Mouse (Mus musculus) kidney, embryonic 14.5 days (tissue): ENCODE results near the gene Nav3. TPM values are rescaled to one million over a fixed set of nuclear protein-coding genes. Genes with fewer than 3 reads are reported as not detected.

ENCODE experiments used
- ATAC-seq: fragments of 200-750 bp; cut with Nextera tagmentation; 2 replicates; pipeline ENCODE4 v1.8.0; 2017; ENCODE audit warnings: moderate number of reproducible peaks, mild to moderate bottlenecking, moderate TSS enrichment, moderate library complexity; ENCODE audit not compliant: low FRiP score, low TSS enrichment
- H3K27ac ChIP-seq: fragments of 300-500 bp; sonication (generic); 2 replicates; pipeline ENCODE4 v1.5.1; 2014; ENCODE audit warnings: low read depth, mild to moderate bottlenecking, low read length, moderate library complexity, mixed read lengths
- H3K27me3 ChIP-seq: fragments of 300-500 bp; sonication (generic); 2 replicates; pipeline ENCODE4 v1.6.1; 2014; ENCODE audit warnings: mild to moderate bottlenecking, low read length; ENCODE audit not compliant: control insufficient read depth, insufficient read depth
- H3K36me3 ChIP-seq: fragments of 300-500 bp; sonication (generic); 2 replicates; pipeline ENCODE4 v1.6.1; 2014; ENCODE audit warnings: low read length, mixed read lengths; ENCODE audit not compliant: control insufficient read depth, insufficient read depth
- H3K4me1 ChIP-seq: fragments of 300-500 bp; sonication (generic); 2 replicates; pipeline ENCODE4 v1.6.1; 2014; ENCODE audit warnings: low read length, mixed read lengths; ENCODE audit not compliant: control insufficient read depth, insufficient read depth
- H3K4me2 ChIP-seq: fragments of 300-500 bp; sonication (generic); replicated peaks from 2 replicates; pipeline ENCODE4 v1.6.1; 2014; ENCODE audit warnings: low read depth, mild to moderate bottlenecking, low read length
- H3K4me3 ChIP-seq: fragments of 300-500 bp; sonication (generic); 2 replicates; pipeline ENCODE4 v1.5.1; 2014; ENCODE audit warnings: mild to moderate bottlenecking, low read length
- H3K9ac ChIP-seq: fragments of 300-500 bp; sonication (generic); 2 replicates; pipeline ENCODE4 v1.6.1; 2014; ENCODE audit warnings: low read depth, mild to moderate bottlenecking, low read length, moderate library complexity
- H3K9me3 ChIP-seq: fragments of 300-500 bp; sonication (generic); 2 replicates; pipeline ENCODE4 v1.6.1; 2016; ENCODE audit warnings: low read length; ENCODE audit not compliant: control insufficient read depth
- WGBS: fragments of 180-500 bp; shearing (Covaris S2); extraction: QIAGEN DNeasy Blood & Tissue Kit; methylation state at CpG from one replicate; pipeline ENCODE4 v1.1.7; 2014; 5-methylcytosine and 5-hydroxymethylcytosine counted together
- polyA plus RNA-seq: library from polyadenylated mRNA; unstranded; fragments of >200 nt; fragmentation: Nextera tagmentation; extraction: Ambion mirVana; gene quantifications from 2 replicates; pipeline ENCODE4 v1.2.1, GENCODE M21; 2014

Nav3 gene
- polyA plus RNA-seq, 1 experiment from 2014 or later, result 5.0 TPM

DNA sequence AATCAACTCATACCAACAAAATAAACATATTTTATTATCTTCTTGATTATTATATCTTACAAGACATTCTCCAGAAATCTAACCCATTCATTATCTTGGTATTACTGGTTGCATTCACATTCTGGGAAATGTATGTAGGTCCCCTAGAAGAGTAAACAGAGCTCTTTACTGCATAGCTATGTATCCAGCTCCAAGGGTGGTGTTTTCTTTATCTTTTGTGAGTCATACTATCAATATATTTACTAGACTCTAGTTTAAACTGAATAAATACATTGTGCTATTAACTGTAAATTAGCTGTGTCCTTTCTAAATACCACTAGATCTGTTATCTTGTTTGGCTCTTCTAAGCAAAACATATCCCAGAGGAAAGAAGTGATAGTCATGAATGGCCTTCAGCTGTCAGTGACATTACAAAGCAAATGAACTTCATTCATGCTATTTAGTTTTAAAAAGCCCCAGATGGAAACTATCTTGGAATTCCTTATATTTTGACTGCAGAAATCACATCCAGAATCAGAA lies 580.6 kb downstream of the Nav3 start:
- Histone ChIP-seq H3K36me3 (no peaks in the 10 kb centered on the region), H3K27ac (no peak overlapping the region), H3K9ac (no peak overlapping the region), H3K9me3 (no peaks in the 10 kb centered on the region), H3K4me2 (no peak overlapping the region), H3K4me1 (no peaks in the 10 kb centered on the region), H3K4me3 (no peak overlapping the region), H3K27me3 (no peaks in the 10 kb centered on the region)
- no peak for ATAC-seq

DNA sequence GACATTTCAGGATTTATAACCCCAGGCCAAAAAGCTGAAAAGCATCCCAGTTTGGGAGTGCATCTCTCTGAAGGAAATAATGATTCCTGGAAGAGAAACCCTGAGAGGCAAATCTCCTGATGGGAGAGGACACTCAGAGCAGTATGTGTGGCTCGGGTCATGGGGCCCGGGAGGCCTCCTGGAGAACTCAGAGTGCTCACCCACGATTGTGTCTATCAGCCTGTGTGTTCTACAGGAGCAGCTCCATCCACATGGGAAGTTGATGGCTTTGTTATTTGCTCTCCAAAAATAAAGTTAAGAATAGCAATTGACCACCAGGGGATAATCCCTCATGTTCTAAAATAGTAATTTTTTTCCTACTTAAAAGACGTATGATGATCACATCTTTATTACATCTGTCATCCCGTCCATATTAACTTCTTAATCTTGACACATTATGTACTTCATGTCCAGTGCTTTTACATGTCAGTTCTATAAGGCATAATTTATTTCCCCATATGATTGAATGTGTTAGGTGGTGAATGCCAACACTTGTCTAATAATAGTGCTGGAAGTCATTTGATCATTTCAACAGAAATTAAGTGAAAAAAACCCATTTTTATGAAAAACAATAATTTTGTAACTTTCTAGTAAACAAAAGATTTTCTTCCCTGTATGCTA lies 581.2 kb downstream of the Nav3 start:
- no peaks in the 10 kb centered on the region for H3K27me3 ChIP-seq
- no peak overlapping the region for H3K4me2 ChIP-seq
- H3K36me3 ChIP-seq, result no peaks in the 10 kb centered on the region
- ATAC-seq, result no peak
- no peak overlapping the region for H3K9ac ChIP-seq
- no peaks in the 10 kb centered on the region for H3K9me3 ChIP-seq
- H3K4me3 ChIP-seq, result no peak overlapping the region
- WGBS, result 59% methylated on average over 5 of the region's 5 CpGs
- no peaks in the 10 kb centered on the region for H3K4me1 ChIP-seq
- H3K27ac ChIP-seq, result peak overlapping the region; percentile 44; the same call in 1 of the 2 replicates

DNA sequence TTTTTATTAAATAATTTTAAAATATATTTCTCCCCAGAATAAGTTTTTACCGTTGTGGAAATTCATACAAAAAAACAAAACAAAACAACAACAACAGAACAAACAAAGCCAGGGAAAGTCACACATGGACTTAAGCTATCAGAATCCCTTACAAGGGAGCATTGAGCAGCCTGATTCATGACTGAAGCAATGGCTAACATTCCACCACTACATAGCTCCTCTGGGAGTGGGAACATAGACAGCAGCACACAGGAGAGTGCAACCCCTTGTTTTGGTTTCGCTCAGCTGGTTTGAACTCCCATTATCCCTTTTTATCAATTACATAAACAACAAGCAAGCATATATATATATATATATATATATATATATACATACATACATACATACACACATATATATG lies 589.9 kb downstream of the Nav3 start:
- H3K9me3 ChIP-seq, result no peaks in the 10 kb centered on the region
- no peaks in the 10 kb centered on the region for H3K36me3 ChIP-seq
- ATAC-seq, result 0 out of 2 replicates have a peak, but pooled peaks have one; percentile 57
- WGBS, result 69% methylated on average over 2 of the region's 2 CpGs
- H3K27me3 ChIP-seq, result no peaks in the 10 kb centered on the region
- H3K4me3 ChIP-seq, result no peak overlapping the region
- H3K27ac ChIP-seq, result no peak overlapping the region; the same call in 1 of the 2 replicates
- no peak overlapping the region for H3K9ac ChIP-seq
- no peaks in the 10 kb centered on the region for H3K4me1 ChIP-seq
- no peak overlapping the region for H3K4me2 ChIP-seq

DNA sequence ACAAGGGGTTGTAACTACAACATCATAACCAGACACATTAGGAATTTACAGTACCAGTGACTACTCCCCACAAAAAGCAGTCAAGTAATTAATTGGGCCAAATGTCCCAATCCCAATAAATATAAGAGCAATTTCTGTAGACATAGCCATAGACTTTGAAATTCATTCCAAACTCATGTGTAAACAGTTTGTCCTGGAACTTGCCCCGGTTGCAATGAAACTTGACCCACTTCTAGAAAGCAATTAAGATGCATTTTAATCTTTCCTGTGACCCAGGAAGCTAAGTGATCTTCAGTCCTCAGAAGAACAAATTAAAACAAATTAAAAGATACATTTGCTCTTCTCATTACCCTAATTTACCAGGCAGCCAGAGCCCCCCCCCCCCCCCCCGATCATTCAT lies 590.6 kb downstream of the Nav3 start:
- H3K9me3 ChIP-seq, result no peaks in the 10 kb centered on the region
- H3K27me3 ChIP-seq, result no peaks in the 10 kb centered on the region
- no peak overlapping the region for H3K4me2 ChIP-seq
- H3K9ac ChIP-seq, result no peak overlapping the region
- H3K27ac ChIP-seq, result no peak overlapping the region
- WGBS, result 13% methylated on average over 1 of the region's 2 CpGs
- peak; percentile 62; the same call in 1 of the 2 replicates for ATAC-seq
- H3K36me3 ChIP-seq, result no peaks in the 10 kb centered on the region
- no peak overlapping the region for H3K4me3 ChIP-seq
- H3K4me1 ChIP-seq, result no peaks in the 10 kb centered on the region

DNA sequence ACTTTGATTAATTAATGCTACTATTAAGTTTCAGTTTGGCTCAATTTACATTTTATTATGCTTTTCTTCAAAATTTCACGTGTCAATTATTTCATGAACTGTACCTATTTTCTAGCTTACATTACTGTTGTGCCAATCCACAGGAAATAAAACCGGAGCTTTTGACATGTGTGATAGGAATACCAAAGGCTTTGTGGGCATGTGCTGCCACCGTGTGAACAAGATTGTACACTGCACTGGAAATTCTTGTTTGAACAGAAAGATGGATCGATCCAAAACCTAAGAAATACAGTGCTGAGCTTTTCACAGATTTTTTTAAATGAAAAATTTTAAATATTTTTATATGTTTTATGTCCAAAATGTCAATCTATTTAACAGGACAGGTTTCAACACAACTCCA lies 591.3 kb downstream of the Nav3 start:
- no peak overlapping the region for H3K9ac ChIP-seq
- H3K9me3 ChIP-seq, result no peaks in the 10 kb centered on the region
- no peaks in the 10 kb centered on the region for H3K27me3 ChIP-seq
- no peaks in the 10 kb centered on the region for H3K36me3 ChIP-seq
- H3K4me3 ChIP-seq, result no peak overlapping the region
- ATAC-seq, result peak; percentile 41; the same call in 1 of the 2 replicates
- WGBS, result 23% methylated on average over 4 of the region's 4 CpGs
- no peak overlapping the region for H3K4me2 ChIP-seq
- H3K4me1 ChIP-seq, result no peaks in the 10 kb centered on the region
- no peak overlapping the region for H3K27ac ChIP-seq

DNA sequence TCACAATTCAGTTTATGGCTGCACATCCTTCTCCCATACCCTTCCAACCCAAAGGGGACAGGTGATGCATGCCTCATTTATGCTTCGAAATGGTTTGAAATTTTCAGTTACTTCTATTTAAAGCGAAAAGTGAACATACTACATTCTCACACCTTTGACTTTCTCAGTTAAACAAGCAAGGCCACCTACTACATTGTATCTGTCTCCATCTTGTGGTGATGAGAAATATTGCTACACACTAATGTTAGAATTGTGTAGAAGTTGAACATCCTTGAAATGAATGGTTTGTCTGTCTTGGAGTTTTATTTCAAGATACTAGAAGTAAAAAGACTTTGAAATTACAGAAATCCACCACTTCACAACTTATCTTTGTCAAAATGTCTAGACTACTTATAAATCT lies 594.7 kb downstream of the Nav3 start:
- H3K4me1 ChIP-seq, result no peaks in the 10 kb centered on the region
- peak; percentile 32; the same call in 1 of the 2 replicates for ATAC-seq
- 72% methylated on average over 2 of the region's 2 CpGs for WGBS
- H3K27ac ChIP-seq, result no peak overlapping the region
- no peaks in the 10 kb centered on the region for H3K36me3 ChIP-seq
- H3K9me3 ChIP-seq, result no peaks in the 10 kb centered on the region
- no peak overlapping the region for H3K4me2 ChIP-seq
- no peaks in the 10 kb centered on the region for H3K27me3 ChIP-seq
- H3K9ac ChIP-seq, result no peak overlapping the region
- no peak overlapping the region for H3K4me3 ChIP-seq

DNA sequence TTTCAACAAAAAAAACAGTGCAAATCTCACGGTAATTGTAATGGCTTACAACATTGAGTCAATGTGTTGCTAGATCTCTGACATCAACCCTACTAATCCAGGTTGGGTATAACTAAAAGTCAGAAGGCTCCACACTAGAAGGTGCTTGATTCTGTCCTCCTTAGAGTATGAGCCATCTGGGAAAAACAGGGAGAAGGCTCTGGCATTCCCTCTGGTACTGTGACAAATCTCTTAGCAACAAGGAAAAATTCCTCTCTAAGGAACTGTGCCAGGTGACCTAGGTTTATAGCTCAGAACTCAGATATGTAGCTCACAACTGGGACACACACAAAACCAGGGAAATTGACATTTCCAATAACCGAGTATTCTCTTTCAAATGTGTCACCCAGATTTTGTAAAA lies 597.4 kb downstream of the Nav3 start:
- ATAC-seq, result no peak
- Histone ChIP-seq H3K4me2 (no peak overlapping the region), H3K9ac (no peak overlapping the region), H3K9me3 (no peaks in the 10 kb centered on the region), H3K4me3 (no peak overlapping the region), H3K36me3 (no peaks in the 10 kb centered on the region), H3K4me1 (no peaks in the 10 kb centered on the region), H3K27me3 (no peaks in the 10 kb centered on the region), H3K27ac (no peak overlapping the region)
- 88% methylated on average over 2 of the region's 2 CpGs for whole genome bisulfite sequencing

DNA sequence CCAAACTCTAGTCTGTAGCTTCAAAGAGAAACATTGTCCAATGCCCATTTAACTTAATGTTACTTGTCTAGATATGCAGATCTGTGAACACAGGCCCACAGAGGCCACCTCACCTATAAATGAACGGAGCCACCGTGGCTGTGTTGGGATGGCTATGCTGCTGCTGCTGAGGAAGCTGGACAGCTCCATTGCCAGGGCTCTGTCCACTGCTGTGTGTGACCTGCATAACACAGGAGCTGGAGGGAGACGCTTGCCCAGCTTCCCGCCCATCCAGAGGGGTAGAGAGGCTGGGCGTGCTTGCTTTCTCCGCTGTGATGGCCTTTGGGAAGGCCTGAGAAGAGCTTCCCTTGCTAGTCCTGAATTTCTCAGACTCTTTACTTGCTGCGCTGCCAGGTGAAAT lies 603.6 kb downstream of the Nav3 start:
- no peak overlapping the region for H3K9ac ChIP-seq
- H3K4me1 ChIP-seq, result no peaks in the 10 kb centered on the region
- no peaks in the 10 kb centered on the region for H3K27me3 ChIP-seq
- WGBS, result 30% methylated on average over 7 of the region's 7 CpGs
- H3K4me3 ChIP-seq, result no peak overlapping the region
- no peaks in the 10 kb centered on the region for H3K36me3 ChIP-seq
- peak; percentile 83; the same call in 1 of the 2 replicates for ATAC-seq
- H3K4me2 ChIP-seq, result no peak overlapping the region
- H3K9me3 ChIP-seq, result no peaks in the 10 kb centered on the region
- H3K27ac ChIP-seq, result no peak overlapping the region

GRCm38 (mm10) chr10:109847631-109848030 lies 608.4 kb downstream of the Nav3 start:
- Histone ChIP-seq H3K27me3 (no peaks in the 10 kb centered on the region), H3K36me3 (no peaks in the 10 kb centered on the region), H3K4me2 (no peak overlapping the region), H3K9me3 (no peaks in the 10 kb centered on the region), H3K27ac (no peak overlapping the region), H3K4me1 (no peaks in the 10 kb centered on the region), H3K9ac (no peak overlapping the region), H3K4me3 (no peak overlapping the region)
- ATAC-seq, result peak; percentile 43; the same call in 1 of the 2 replicates
- 59% methylated on average over 4 of the region's 4 CpGs for WGBS
